Mouse (Mus musculus) activated CD4-positive, CD25-positive, alpha-beta regulatory T cell, adult 9 weeks (primary cell): ENCODE results near the gene Mup11. TPM values are rescaled to one million over a fixed set of nuclear protein-coding genes. Genes with fewer than 3 reads are reported as not detected.

Experiments used
- polyA plus RNA-seq: library from polyadenylated mRNA; unstranded; fragments of 100-300 nt; shearing (Covaris generic); gene quantifications from one replicate; pipeline ENCODE4 v1.2.1, GENCODE M21; 2017

Mup11 gene
- polyA plus RNA-seq = not detected

DNA sequence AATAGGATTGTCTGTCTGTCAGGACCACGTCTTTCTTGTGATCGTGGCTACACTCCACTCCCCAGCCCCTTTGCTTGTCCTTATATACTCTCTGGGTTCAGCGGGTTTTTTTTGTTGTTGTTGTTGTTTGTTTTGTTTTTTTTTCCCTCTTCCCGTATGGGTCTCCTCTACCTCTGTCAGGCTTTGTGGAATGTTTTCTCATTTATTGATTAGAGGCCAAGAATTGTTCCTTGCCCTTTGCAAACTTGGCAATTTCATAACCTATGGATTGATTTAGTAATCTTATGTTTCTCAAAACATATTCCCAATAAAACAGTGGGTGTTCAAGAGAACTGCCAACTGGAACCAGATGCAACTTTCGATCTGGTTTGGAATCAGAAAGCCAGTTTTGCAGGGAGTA lies at the start of gene Mup11:
TSS of gene Mup11 (minus strand) at position 101 of the 400 bp plus-strand sequence.

Other genes with a start within 250 kb of the Mup11 start
- not detected for gene Mup9, start 240.5 kb downstream of the Mup11 start, polyA plus RNA-seq
- gene Mup1, start 160.5 kb downstream of the Mup11 start, polyA plus RNA-seq = not detected
- not detected for gene Mup10, start 80.2 kb downstream of the Mup11 start, polyA plus RNA-seq
- gene Mup12, start 78.9 kb upstream of the Mup11 start, polyA plus RNA-seq = not detected
- not detected for gene Mup22, start 159.1 kb upstream of the Mup11 start, polyA plus RNA-seq